Mouse (Mus musculus): Measurements from ENCODE around the gene Lhcgr.

Gene Lhcgr

DNA sequence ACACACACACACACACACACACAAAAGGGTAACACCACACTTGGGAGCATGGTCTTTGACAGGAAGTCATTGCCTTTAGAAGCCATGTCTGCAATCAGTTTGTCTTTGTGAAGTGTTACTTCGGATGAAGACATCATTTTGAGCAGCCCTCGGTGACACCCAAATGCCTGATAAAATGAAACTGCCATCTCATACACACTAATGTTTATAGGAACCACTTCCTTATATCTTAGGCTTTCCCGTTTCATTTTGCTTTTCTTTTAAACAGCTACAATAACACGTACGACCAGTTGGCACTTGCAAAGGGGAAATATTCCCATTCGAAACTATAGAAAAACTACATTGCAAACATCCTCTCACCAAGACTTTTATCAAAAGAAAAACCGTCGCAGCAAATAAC is 42.1 kb downstream of the Lhcgr start:
- in situ Hi-C loops (cut with MboI; ENCODE audit: low sequenced_read_pairs) = loop anchor here (10.0 kb wide), 1 partner anchor 95 kb away; no protein-coding TSS in a partner anchor

GRCm38 (mm10) chr17:88706231-88706649 is 85.5 kb downstream of the Lhcgr start:
- in situ Hi-C loops (cut with MboI; ENCODE audit: low sequenced_read_pairs) = no loop called here

- in situ Hi-C loops (cut with MboI; ENCODE audit: low sequenced_read_pairs) = no loop called here
Observed at GRCm38 (mm10) chr17:88703112-88703511, 88.7 kb downstream of the Lhcgr start.

GRCm38 (mm10) chr17:88702345-88702744 is 89.4 kb downstream of the Lhcgr start:
- in situ Hi-C loops (cut with MboI; ENCODE audit: low sequenced_read_pairs) = no loop called here

DNA sequence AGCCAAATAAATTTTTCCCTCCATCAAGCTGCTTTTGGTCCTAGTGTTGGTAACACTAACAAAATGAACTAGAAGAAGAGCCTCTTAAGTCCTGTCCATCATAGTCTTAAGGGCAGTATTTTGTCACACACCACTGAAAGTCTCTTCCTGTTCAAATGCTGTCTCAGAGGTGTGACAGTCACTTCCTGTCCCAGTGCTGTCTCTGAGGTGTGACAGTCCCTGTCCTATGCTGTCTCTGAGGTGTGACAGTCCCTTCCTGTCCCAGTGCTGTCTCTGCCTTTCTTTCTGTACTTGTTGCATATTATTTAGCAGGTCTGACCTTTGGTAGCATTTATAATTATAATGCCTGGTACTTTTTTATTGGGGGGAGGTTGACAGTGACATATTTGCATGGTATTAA is 90.9 kb downstream of the Lhcgr start:
- in situ Hi-C loops (cut with MboI; ENCODE audit: low sequenced_read_pairs) = no loop called here

DNA sequence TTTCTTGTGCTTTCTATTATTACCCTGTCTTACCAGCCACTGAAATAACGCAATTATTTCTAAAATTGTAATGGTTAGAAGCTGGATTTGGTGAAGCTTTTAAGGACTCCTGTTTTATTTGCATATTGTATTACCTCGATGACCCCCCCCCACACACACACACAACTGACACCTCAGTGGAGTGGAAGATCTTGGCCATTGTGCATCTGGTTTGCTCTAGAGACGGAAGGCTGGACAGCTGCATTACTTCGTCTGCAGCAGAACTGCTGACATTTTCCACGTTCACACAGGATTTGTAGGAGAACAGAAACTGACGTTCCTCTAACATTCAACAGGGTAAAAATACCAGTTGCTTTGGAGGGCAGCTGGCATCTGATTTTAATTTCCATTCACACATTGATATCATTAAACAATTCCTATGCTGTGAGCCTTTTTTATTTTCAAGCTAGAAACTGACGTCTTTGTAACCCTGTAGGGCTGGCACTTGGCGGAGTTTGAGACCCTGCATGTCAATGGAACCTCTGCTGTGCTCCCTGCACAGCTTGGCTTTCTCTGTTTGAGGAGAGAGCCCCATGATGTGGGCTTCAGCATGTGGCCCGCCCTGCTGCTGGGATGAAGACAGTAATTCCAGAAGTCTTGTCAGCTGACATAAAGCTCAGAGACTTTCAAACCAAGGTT is 95.0 kb downstream of the Lhcgr start:
- in situ Hi-C loops (cut with MboI; ENCODE audit: low sequenced_read_pairs) = no loop called here

DNA sequence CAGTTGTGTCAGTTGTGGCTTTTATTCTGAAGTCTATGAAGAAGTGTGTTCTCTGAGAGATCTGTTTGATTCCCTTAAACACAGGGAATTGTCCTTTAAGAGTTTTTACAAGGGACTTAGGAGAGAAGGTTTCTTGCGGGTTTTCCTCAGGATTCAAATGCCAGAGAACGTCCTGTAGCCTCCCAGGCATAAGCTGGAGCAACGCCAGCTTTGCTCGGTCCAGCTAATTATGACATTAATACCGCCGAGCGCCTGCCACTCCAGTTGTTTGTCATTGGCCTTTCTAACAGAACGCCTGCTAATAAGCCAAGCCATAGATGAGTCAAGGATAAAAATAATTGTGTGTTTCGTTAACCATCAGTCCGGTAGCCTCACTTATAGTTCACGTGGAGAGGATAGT is 103.6 kb downstream of the Lhcgr start:
- in situ Hi-C loops (cut with MboI; ENCODE audit: low sequenced_read_pairs) = no loop called here

- in situ Hi-C loops (cut with MboI; ENCODE audit: low sequenced_read_pairs) = no loop called here
Observed at GRCm38 (mm10) chr17:88675310-88676309, 116.2 kb downstream of the Lhcgr start.

DNA sequence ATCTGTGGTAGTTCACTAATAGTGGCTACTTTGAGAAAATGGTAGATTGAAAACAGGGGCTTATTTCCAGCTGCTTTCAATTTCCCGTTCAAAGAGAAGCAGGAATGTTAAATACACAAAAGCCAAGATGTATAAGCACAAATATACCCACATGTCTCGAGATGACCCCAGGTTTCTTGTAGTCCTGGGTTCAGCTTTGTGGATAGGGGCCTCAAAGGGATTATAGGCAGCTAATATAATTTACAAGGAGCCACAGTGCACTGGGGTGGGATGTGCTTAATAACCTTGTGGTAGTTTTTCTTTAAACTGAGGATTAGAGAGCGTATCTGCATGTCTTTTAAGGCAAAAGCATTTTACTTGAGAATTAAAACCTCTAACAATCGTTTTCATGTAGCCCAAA is 121.0 kb downstream of the Lhcgr start:
- in situ Hi-C loops (cut with MboI; ENCODE audit: low sequenced_read_pairs) = no loop called here

- in situ Hi-C loops (cut with MboI; ENCODE audit: low sequenced_read_pairs) = no loop called here
Observed at GRCm38 (mm10) chr17:88669921-88670320, 121.9 kb downstream of the Lhcgr start.

GRCm38 (mm10) chr17:88668452-88668851 is 123.3 kb downstream of the Lhcgr start, which contains the start of gene Gtf2a1l:
Gene Gtf2a1l, plus strand, starts transcription at chr17:88668660.
- in situ Hi-C loops (cut with MboI; ENCODE audit: low sequenced_read_pairs) = no loop called here

All from CH12F3 (cell line).